Comparison of ENCODE assay signal across 28 mouse cellular contexts in the genomic region with DNA sequence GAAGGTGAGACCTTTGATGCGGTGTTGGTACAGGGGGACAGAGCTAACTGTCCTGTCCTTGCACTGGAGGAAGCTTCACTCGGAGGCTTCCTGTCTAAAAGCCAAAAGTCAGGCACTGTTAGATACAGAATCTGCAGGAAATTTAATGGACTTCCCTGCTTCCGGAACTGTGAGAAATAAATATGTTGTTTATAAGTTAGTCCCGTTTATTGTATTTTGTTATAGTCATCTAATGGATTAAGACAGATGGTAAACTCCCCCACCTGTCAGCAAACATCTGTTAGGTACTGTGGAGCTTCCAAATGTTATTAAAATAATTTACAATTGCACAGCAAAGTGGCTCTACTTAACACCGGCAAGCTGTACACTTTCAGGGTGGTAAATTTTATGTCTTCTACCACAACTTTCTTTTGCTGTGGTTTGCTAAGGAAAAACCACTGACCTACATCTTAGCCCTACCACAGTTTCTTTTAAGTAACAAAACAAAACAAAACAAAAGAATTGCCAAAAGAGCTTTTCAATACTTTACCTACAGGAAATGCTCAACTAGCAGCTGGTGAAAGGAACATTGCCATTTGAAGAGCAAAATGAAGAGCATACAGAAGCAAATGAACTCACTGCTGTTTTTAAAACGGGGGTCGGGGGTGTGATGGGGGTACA. TPM values are rescaled to one million over a fixed set of nuclear protein-coding genes. Genes with fewer than 3 reads are reported as not detected.
DNase-seq lines count a peak whose midpoint lies in the region; ATAC-seq and TF ChIP-seq lines count a peak whose summit lies in the region.
"Had no signal": no experiment of that assay in that cellular context is flagged by ENCODE, and none has a peak within 500 bp of the region (broad histone marks: within the 10 kb centered on the region; RNA-seq: fewer than 3 reads in every experiment).

No protein-coding gene starts in this region.

- WGBS in kidney, embryonic 14.5 days, result 25% methylated on average over 7 of the region's 7 CpGs
- WGBS in thymus, adult 2 months, result 35% methylated on average over 7 of the region's 7 CpGs

- H3K9ac ChIP-seq in kidney, embryonic 14.5 days (ENCODE audit: low read depth, low read length), result no peak overlapping the region
- H3K9ac ChIP-seq: embryonic facial prominence, embryonic 13.5 days; forebrain, embryonic 15.5 days; heart, embryonic 15.5 days; limb, embryonic 12.5 days; liver, embryonic 15.5 days; lung, embryonic 15.5 days; midbrain, embryonic 12.5 days; stomach, embryonic 15.5 days had no signal

- TF ChIP-seq CTCF in thymus, adult 2 months (IDR thresholded peaks at IDR 0.05; ENCODE audit: borderline replicate concordance, control insufficient read depth, extremely low read depth, insufficient read depth, low read length, poor library complexity), result no peak

- ATAC-seq in kidney, embryonic 14.5 days (ENCODE audit: low FRiP score, low TSS enrichment), result peak; percentile 53; the same call in 1 of the 2 replicates
- ATAC-seq in activated CD4-positive, CD25-positive, alpha-beta regulatory T cell, adult 4 months, result peak; percentile 10
- ATAC-seq: forebrain, embryonic 15.5 days; hindbrain, embryonic 16.5 days; intestine, postnatal 0 days had no signal

- H3K9me3 ChIP-seq in kidney, embryonic 14.5 days (ENCODE audit: control insufficient read depth, low read length), result no peaks in the 10 kb centered on the region
- H3K9me3 ChIP-seq: embryonic facial prominence, embryonic 13.5 days; forebrain, embryonic 10.5 days; forebrain, embryonic 15.5 days; heart, embryonic 10.5 days; heart, embryonic 15.5 days; limb, embryonic 12.5 days; liver, embryonic 15.5 days; lung, embryonic 15.5 days; midbrain, embryonic 12.5 days; stomach, embryonic 15.5 days had no signal

- H3K27ac ChIP-seq in kidney, embryonic 14.5 days (ENCODE audit: low read depth, low read length), result no peak overlapping the region
- peak overlapping the region; percentile 94 for H3K27ac ChIP-seq in thymus, adult 2 months (ENCODE audit: control insufficient read depth, insufficient read depth, low read length)
- H3K27ac ChIP-seq: embryonic facial prominence, embryonic 13.5 days; forebrain, embryonic 10.5 days; forebrain, embryonic 15.5 days; heart, embryonic 10.5 days; heart, embryonic 15.5 days; limb, embryonic 12.5 days; liver, embryonic 15.5 days; lung, embryonic 15.5 days; midbrain, embryonic 12.5 days; stomach, embryonic 15.5 days had no signal

- no peaks in the 10 kb centered on the region for H3K36me3 ChIP-seq in kidney, embryonic 14.5 days (ENCODE audit: control insufficient read depth, insufficient read depth, low read length)
- no peaks in the 10 kb centered on the region for H3K36me3 ChIP-seq in thymus, adult 2 months (ENCODE audit: control insufficient read depth, insufficient read depth, low read length)
- H3K36me3 ChIP-seq: embryonic facial prominence, embryonic 13.5 days; forebrain, embryonic 10.5 days; forebrain, embryonic 15.5 days; heart, embryonic 10.5 days; heart, embryonic 15.5 days; limb, embryonic 12.5 days; liver, embryonic 15.5 days; lung, embryonic 15.5 days; midbrain, embryonic 12.5 days; stomach, embryonic 15.5 days had no signal

- no peak overlapping the region for H3K4me2 ChIP-seq in kidney, embryonic 14.5 days (replicated peaks; ENCODE audit: low read depth, low read length)
- H3K4me2 ChIP-seq: embryonic facial prominence, embryonic 13.5 days; forebrain, embryonic 15.5 days; heart, embryonic 15.5 days; limb, embryonic 12.5 days; liver, embryonic 15.5 days; lung, embryonic 15.5 days; midbrain, embryonic 12.5 days; stomach, embryonic 15.5 days had no signal

- TF ChIP-seq POLR2A in thymus, adult 2 months (IDR thresholded peaks at IDR 0.05; ENCODE audit: control insufficient read depth, extremely low read depth, insufficient read depth, low read length, poor library complexity), result no peak

- no peaks in the 10 kb centered on the region for H3K4me1 ChIP-seq in kidney, embryonic 14.5 days (ENCODE audit: control insufficient read depth, insufficient read depth, low read length)
- peaks cover 7% of the 10 kb centered on the region for H3K4me1 ChIP-seq in thymus, adult 2 months (replicated peaks; ENCODE audit: control insufficient read depth, insufficient read depth, low read length)
- H3K4me1 ChIP-seq: embryonic facial prominence, embryonic 13.5 days; forebrain, embryonic 15.5 days; heart, embryonic 15.5 days; liver, embryonic 15.5 days; stomach, embryonic 15.5 days had no signal

- H3K4me3 ChIP-seq in kidney, embryonic 14.5 days (ENCODE audit: low read length), result no peak overlapping the region
- no peak overlapping the region for H3K4me3 ChIP-seq in thymus, adult 2 months (ENCODE audit: control insufficient read depth, insufficient read depth, low read length)
- H3K4me3 ChIP-seq: embryonic facial prominence, embryonic 13.5 days; forebrain, embryonic 10.5 days; forebrain, embryonic 15.5 days; heart, embryonic 10.5 days; heart, embryonic 15.5 days; limb, embryonic 12.5 days; liver, embryonic 15.5 days; lung, embryonic 15.5 days; midbrain, embryonic 12.5 days; stomach, embryonic 15.5 days had no signal

- DNase-seq in kidney, postnatal 10 days, result no peak
- no peak for DNase-seq in thymus, adult 2 months
- DNase-seq in thymus, postnatal 25 days, result no peak
- DNase-seq in urinary bladder, postnatal 25 days (ENCODE audit: low spot score), result no peak
- no peak for DNase-seq in cerebellum, adult 9-10 months
- DNase-seq: adrenal gland, adult 8-10 months; cerebellum, adult 8-10 months; cerebellum, postnatal 36 days; gastrocnemius, postnatal 25 days; heart, adult 11 months; layer of hippocampus, adult 9-11 months; retina, postnatal 1 day; right cerebral cortex, postnatal 25 days had no signal

- H3K27me3 ChIP-seq in kidney, embryonic 14.5 days (ENCODE audit: control insufficient read depth, insufficient read depth, low read length), result no peaks in the 10 kb centered on the region
- no peaks in the 10 kb centered on the region for H3K27me3 ChIP-seq in thymus, adult 2 months (ENCODE audit: control insufficient read depth, insufficient read depth, low read length)
- H3K27me3 ChIP-seq: forebrain, embryonic 15.5 days; heart, embryonic 15.5 days; liver, embryonic 15.5 days; lung, embryonic 15.5 days; stomach, embryonic 15.5 days had no signal

RNA-seq across cellular contexts. Expression of gene Lekr1, which starts 15.7 kb away (rescaled TPM):
- polyA plus RNA-seq in kidney, embryonic 14.5 days (2014; fragmentation: Nextera tagmentation; extraction: Ambion mirVana), result 7.2 and 8.7 TPM in 2 replicates
- polyA plus RNA-seq in thymus, adult 2 months (2012; rRNA removed), result 0.68 and 0.84 TPM in 2 replicates
- 1 to 10 TPM in 1 of 2 experiments, under 1 TPM in 1; 0.46 to 1.7 TPM for polyA plus RNA-seq in activated CD4-positive, CD25-positive, alpha-beta regulatory T cell, adult 4 months (2017; shearing (Covaris generic))
- polyA plus RNA-seq: liver, adult 2 months had no signal
